Mouse (Mus musculus): ENCODE measurements around the gene Rps6kc1.

The Rps6kc1 gene

GRCm38 (mm10) chr1:190664767-190665489, 246.6 kb downstream of the Rps6kc1 start:
- DNase-seq = peak; percentile 52

DNA sequence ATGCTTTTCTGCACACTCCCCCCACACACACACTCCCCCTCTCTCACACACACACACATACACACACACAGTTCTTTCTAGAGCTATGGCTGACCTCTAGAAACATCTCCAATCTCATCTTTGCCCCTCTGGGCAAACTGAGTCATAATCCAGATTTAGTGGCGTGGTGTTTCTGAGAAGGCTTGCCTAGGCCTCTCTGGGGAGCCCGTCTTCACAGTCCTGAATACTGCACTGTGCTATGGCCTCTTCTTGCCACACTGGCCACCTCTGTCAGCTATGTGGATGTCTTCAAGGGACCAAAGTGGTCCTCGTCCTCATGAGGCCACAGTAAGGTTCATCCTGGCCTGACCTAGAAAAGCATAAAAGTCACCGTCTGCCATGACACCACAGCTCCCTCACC, 247.6 kb downstream of the Rps6kc1 start:
- no peak for DNase-seq

GRCm38 (mm10) chr1:190662736-190663135, 248.8 kb downstream of the Rps6kc1 start:
- peak; percentile 2 for DNase-seq

DNA sequence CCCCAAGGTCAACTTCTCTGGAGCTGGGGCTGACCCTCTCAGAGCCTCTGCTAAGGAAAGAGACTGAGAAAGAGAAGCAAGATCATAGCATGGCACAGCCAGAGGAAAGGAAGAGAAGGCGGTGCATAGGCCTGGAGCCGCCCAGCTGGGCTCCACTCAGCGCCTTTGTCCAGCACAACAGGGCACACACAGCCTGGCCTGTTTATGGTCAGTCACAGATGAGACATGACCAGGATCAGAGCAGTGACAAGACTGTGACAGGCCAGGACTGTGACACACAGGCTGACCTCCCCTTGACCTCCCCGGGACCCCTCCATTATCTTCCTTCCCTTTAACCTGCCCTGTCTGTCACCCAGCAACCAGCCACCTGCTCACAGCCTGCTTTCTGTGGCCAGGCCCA, 249.8 kb downstream of the Rps6kc1 start:
- DNase-seq = peak; percentile 2

- DNase-seq = peak; percentile 1
Measured at GRCm38 (mm10) chr1:190661249-190661648, 250.3 kb downstream of the Rps6kc1 start.

GRCm38 (mm10) chr1:190659722-190660502, 251.7 kb downstream of the Rps6kc1 start:
- DNase-seq = peak; percentile 2

DNA sequence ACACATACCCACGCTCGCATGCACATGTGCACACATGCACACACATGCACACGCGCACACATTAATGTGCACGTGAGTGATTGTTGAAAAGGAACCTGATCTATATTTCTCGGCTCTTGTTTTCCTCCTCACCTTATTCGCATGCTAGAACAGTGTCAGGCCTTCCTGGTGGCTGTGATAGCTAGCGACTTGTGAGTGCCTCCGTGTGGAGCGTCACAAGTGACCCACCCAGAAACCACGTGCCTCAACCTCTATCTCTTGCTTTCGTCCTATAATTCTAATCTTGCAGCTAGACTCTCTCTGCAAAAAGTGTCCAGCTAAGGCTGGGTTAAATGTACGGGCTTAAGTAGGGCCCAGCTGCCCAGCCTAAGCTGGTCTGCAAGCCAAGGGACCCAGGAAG, 253.3 kb downstream of the Rps6kc1 start:
- DNase-seq = no peak

DNA sequence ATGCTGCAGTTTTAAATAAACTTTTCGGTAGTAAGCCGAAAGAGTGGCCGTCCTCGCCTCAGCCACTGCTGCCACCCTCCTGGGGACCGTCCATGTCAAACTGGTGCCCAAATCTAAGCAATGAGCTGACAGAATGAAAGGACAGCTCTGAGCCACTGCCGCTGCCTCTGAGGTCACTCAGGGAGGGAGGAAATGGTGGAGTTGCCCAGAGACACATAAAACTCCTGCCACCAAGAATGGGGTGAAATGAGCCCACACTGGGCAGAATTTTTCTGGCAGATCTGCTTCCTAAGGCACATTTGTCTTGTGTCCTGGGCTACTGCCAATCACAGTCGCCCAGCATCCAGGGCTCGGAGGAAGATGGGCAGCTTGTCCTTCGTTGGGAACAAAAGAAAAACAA, 255.5 kb downstream of the Rps6kc1 start:
- peak; percentile 4 for DNase-seq

GRCm38 (mm10) chr1:190655651-190656050, 255.9 kb downstream of the Rps6kc1 start:
- no peak for DNase-seq

DNA sequence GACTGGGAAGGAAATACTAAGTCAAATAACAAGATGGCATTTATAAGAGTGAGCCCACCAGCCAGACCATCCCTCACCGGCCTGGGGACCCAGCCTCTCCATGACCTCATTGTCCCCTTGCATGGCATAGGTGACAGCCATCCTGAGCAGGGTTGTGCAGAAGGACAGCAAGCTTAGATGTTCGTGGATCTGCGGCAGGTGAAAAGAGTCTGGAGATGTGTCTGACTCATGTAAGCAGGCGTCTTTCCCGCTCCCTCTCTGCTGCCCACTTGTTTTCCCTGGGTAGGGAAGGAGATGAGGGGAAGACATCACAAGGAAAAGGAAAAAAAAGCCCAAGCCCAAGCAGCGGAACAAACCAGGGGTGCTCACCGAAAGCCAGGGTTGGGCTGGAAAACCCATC, 256.5 kb downstream of the Rps6kc1 start:
- peak; percentile 2 for DNase-seq

- peak; percentile 2 for DNase-seq
Measured at GRCm38 (mm10) chr1:190654694-190655001, 256.9 kb downstream of the Rps6kc1 start.

DNA sequence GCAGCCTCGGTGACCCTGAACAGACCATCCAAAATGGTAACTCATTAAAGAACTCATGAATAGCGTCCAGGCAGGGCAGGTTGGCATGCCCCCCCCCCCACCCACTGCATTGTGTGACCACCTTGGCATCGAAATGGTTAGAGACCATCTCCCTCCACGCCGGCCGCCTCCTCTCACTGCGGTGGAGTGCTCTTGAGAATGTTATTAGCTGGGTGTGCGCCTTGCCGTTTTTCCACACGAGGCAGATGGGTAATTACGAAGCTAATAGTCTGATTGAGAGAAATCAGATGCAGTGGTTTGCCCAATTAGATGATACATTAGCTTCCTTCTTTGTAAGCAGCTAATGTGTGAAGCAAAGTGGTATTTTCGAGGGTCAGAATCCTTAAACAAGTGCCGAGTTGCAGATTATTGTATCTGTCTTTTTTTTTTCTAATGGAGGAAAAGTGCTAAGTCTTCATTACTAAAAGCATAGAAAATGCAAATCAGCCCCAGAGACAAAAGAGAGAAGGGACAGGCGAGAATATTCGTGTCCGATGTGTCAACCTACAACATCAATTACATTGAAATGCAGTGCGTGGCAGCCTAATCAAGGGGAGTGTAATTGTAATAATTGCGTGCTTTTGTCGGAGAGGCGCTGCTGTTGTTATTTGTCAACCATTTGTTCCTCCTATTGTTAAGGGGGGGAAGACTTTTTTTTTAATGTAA, 257.4 kb downstream of the Rps6kc1 start:
- peak; percentile 1 for DNase-seq

GRCm38 (mm10) chr1:190653081-190653480, 258.5 kb downstream of the Rps6kc1 start:
- DNase-seq = peak; percentile 2

All from kidney, postnatal 10 days (tissue).